9 mouse cellular contexts compared by ENCODE assay signal in genomic region chr11:83410510-83410909, GRCm38 (mm10). TPM values are rescaled to one million over a fixed set of nuclear protein-coding genes. Genes with fewer than 3 reads are reported as not detected.
A peak's percentile ranks its signal among the peaks of the same experiment; 100 is the strongest.
DNase-seq lines count a peak whose midpoint lies in the region; ATAC-seq lines count a peak whose summit lies in the region.
"Had no signal": no experiment of that assay in that cellular context is flagged by ENCODE, and none has a peak within 500 bp of the region (broad histone marks: within the 10 kb centered on the region; RNA-seq: fewer than 3 reads in every experiment).

No protein-coding gene starts in this region.

- ATAC-seq in liver, embryonic 11.5 days (replicated peaks; ENCODE audit: low FRiP score): no peak
- no peak for ATAC-seq in forebrain, embryonic 12.5 days (ENCODE audit: low FRiP score)
- no peak for ATAC-seq in intestine, embryonic 14.5 days (replicated peaks; ENCODE audit: low FRiP score, low TSS enrichment, low read depth)
- no peak for ATAC-seq in neural tube, embryonic 13.5 days (ENCODE audit: low read depth)
- ATAC-seq in erythroblast, adult 5-6 weeks (replicated peaks; ENCODE audit: low FRiP score, poor library complexity, severe bottlenecking): no peak

- peaks cover 4% of the 10 kb centered on the region for H3K4me1 ChIP-seq in liver, embryonic 11.5 days (replicated peaks; ENCODE audit: control insufficient read depth, insufficient read depth, low read length)
- H3K4me1 ChIP-seq in forebrain, embryonic 12.5 days: peaks cover 21% of the 10 kb centered on the region
- peaks cover 5% of the 10 kb centered on the region; the same call in 1 of the 2 replicates for H3K4me1 ChIP-seq in intestine, embryonic 14.5 days (replicated peaks; ENCODE audit: control insufficient read depth, insufficient read depth, low read length)
- H3K4me1 ChIP-seq in neural tube, embryonic 13.5 days (replicated peaks): peaks cover 35% of the 10 kb centered on the region

- no peak overlapping the region for H3K9ac ChIP-seq in liver, embryonic 11.5 days (ENCODE audit: low read depth, low read length)
- peak overlapping the region; percentile 94; the same call in 1 of the 2 replicates for H3K9ac ChIP-seq in forebrain, embryonic 12.5 days
- H3K9ac ChIP-seq in intestine, embryonic 14.5 days (ENCODE audit: low read length): no peak overlapping the region
- peak overlapping the region; percentile 96 for H3K9ac ChIP-seq in neural tube, embryonic 13.5 days

- peak overlapping the region; percentile 75 for H3K4me2 ChIP-seq in liver, embryonic 11.5 days
- peak overlapping the region; percentile 90 for H3K4me2 ChIP-seq in forebrain, embryonic 12.5 days
- peak overlapping the region; percentile 87 for H3K4me2 ChIP-seq in intestine, embryonic 14.5 days (ENCODE audit: low read length)
- peak overlapping the region; percentile 84 for H3K4me2 ChIP-seq in neural tube, embryonic 13.5 days

- WGBS in liver, embryonic 11.5 days: 43% methylated on average over 6 of the region's 6 CpGs
- WGBS in forebrain, embryonic 12.5 days: 29% methylated on average over 6 of the region's 6 CpGs
- 44% methylated on average over 6 of the region's 6 CpGs for WGBS in intestine, embryonic 14.5 days
- 16% methylated on average over 6 of the region's 6 CpGs for WGBS in neural tube, embryonic 13.5 days

- H3K27me3 ChIP-seq in liver, embryonic 11.5 days (replicated peaks; ENCODE audit: control insufficient read depth, insufficient read depth, low read length): peaks cover 43% of the 10 kb centered on the region
- peaks cover 22% of the 10 kb centered on the region for H3K27me3 ChIP-seq in forebrain, embryonic 12.5 days
- 0 out of 2 replicates have a peak, but pooled peaks cover 10% of the 10 kb centered on the region for H3K27me3 ChIP-seq in intestine, embryonic 14.5 days (replicated peaks; ENCODE audit: control insufficient read depth, insufficient read depth, low read length)
- H3K27me3 ChIP-seq in neural tube, embryonic 13.5 days: peaks cover 4% of the 10 kb centered on the region; the same call in 1 of the 2 replicates

- no peaks in the 10 kb centered on the region for H3K9me3 ChIP-seq in liver, embryonic 11.5 days (ENCODE audit: control insufficient read depth, low read length)
- no peaks in the 10 kb centered on the region for H3K9me3 ChIP-seq in forebrain, embryonic 12.5 days
- no peaks in the 10 kb centered on the region for H3K9me3 ChIP-seq in intestine, embryonic 14.5 days (ENCODE audit: control insufficient read depth, low read length)
- no peaks in the 10 kb centered on the region for H3K9me3 ChIP-seq in neural tube, embryonic 13.5 days

- no peak for DNase-seq in liver, embryonic 11.5 days (ENCODE audit: low spot score)
- DNase-seq in liver: no peak
- DNase-seq in intestine, embryonic 14.5 days (ENCODE audit: low spot score): no peak
- no peak for DNase-seq in lung, postnatal 25 days (ENCODE audit: low spot score)

- H3K27ac ChIP-seq in liver, embryonic 11.5 days (ENCODE audit: low read depth, low read length): no peak overlapping the region
- no peak overlapping the region for H3K27ac ChIP-seq in forebrain, embryonic 12.5 days
- no peak overlapping the region for H3K27ac ChIP-seq in intestine, embryonic 14.5 days (ENCODE audit: low read depth)
- H3K27ac ChIP-seq in neural tube, embryonic 13.5 days (replicated peaks): no peak overlapping the region

- H3K4me3 ChIP-seq in liver, embryonic 11.5 days (ENCODE audit: low read depth, low read length): no peak overlapping the region; the same call in 1 of the 2 replicates
- peak overlapping the region; percentile 83 for H3K4me3 ChIP-seq in forebrain, embryonic 12.5 days (replicated peaks)
- H3K4me3 ChIP-seq in intestine, embryonic 14.5 days (ENCODE audit: low read depth, low read length): peak overlapping the region; percentile 71; the same call in 1 of the 2 replicates
- H3K4me3 ChIP-seq in neural tube, embryonic 13.5 days: peak overlapping the region; percentile 88

- no peaks in the 10 kb centered on the region for H3K36me3 ChIP-seq in liver, embryonic 11.5 days (ENCODE audit: control insufficient read depth, insufficient read depth, low read length)
- no peaks in the 10 kb centered on the region for H3K36me3 ChIP-seq in forebrain, embryonic 12.5 days (replicated peaks)
- no peaks in the 10 kb centered on the region for H3K36me3 ChIP-seq in intestine, embryonic 14.5 days (ENCODE audit: control insufficient read depth, insufficient read depth, low read length)
- no peaks in the 10 kb centered on the region for H3K36me3 ChIP-seq in neural tube, embryonic 13.5 days

RNA-seq across cellular contexts. Expression of gene Rasl10b, which starts 1.6 kb away (rescaled TPM):
- polyA plus RNA-seq in liver, embryonic 11.5 days (2014; fragmentation: Nextera tagmentation; extraction: Ambion mirVana): 0.40 and 1.5 TPM in 2 replicates
- 11.0 and 13.9 TPM in 2 replicates for polyA plus RNA-seq in forebrain, embryonic 12.5 days (2016; fragmentation: Nextera tagmentation; extraction: Ambion mirVana)
- polyA plus RNA-seq in intestine, embryonic 14.5 days (2014; fragmentation: Nextera tagmentation; extraction: Ambion mirVana): 1.7 and 2.3 TPM in 2 replicates
- polyA plus RNA-seq in neural tube, embryonic 13.5 days (2015; fragmentation: Nextera tagmentation; extraction: Ambion mirVana): 24.2 and 25.3 TPM in 2 replicates
- total RNA-seq in erythroblast, adult 5-6 weeks (2015; ENCODE audit: low replicate concordance): not detected in 2 replicates
- total RNA-seq in erythroblast, adult 5-6 weeks (2017; ENCODE audit: low replicate concordance): not detected in 2 replicates
- total RNA-seq: megakaryocyte progenitor cell, adult 5-6 weeks had no signal

RNA-seq across cellular contexts. Expression of gene Gas2l2, which starts 18.7 kb away (rescaled TPM):
- not detected in 2 replicates for polyA plus RNA-seq in liver, embryonic 11.5 days (2014; fragmentation: Nextera tagmentation; extraction: Ambion mirVana)
- 0.08 and 0.22 TPM in 2 replicates for polyA plus RNA-seq in forebrain, embryonic 12.5 days (2016; fragmentation: Nextera tagmentation; extraction: Ambion mirVana)
- 0.09 TPM in 1 of 2 replicates, not detected in the other for polyA plus RNA-seq in intestine, embryonic 14.5 days (2014; fragmentation: Nextera tagmentation; extraction: Ambion mirVana)
- 0.07 and 0.29 TPM in 2 replicates for polyA plus RNA-seq in neural tube, embryonic 13.5 days (2015; fragmentation: Nextera tagmentation; extraction: Ambion mirVana)
- not detected in 2 replicates for total RNA-seq in erythroblast, adult 5-6 weeks (2015; ENCODE audit: low replicate concordance)
- total RNA-seq in erythroblast, adult 5-6 weeks (2017; ENCODE audit: low replicate concordance): not detected in 2 replicates
- total RNA-seq: gastrocnemius, adult 8-10 months had no signal

RNA-seq across cellular contexts. Expression of gene 1700020L24Rik, which starts 27.0 kb away (rescaled TPM):
- 0.49 and 0.82 TPM in 2 replicates for polyA plus RNA-seq in liver, embryonic 11.5 days (2014; fragmentation: Nextera tagmentation; extraction: Ambion mirVana)
- 0.29 and 0.35 TPM in 2 replicates for polyA plus RNA-seq in forebrain, embryonic 12.5 days (2016; fragmentation: Nextera tagmentation; extraction: Ambion mirVana)
- polyA plus RNA-seq in intestine, embryonic 14.5 days (2014; fragmentation: Nextera tagmentation; extraction: Ambion mirVana): 1.3 and 1.4 TPM in 2 replicates
- 0.36 TPM in 1 of 2 replicates, not detected in the other for polyA plus RNA-seq in neural tube, embryonic 13.5 days (2015; fragmentation: Nextera tagmentation; extraction: Ambion mirVana)
- total RNA-seq in erythroblast, adult 5-6 weeks (2015; ENCODE audit: low replicate concordance): 3.8 and 8.2 TPM in 2 replicates
- total RNA-seq in erythroblast, adult 5-6 weeks (2017; ENCODE audit: low replicate concordance): 8.9 and 24.8 TPM in 2 replicates
- total RNA-seq: gastrocnemius, adult 8-10 months had no signal

RNA-seq across cellular contexts. Expression of gene Mmp28, which starts 52.4 kb away (rescaled TPM):
- 0.71 and 0.88 TPM in 2 replicates for polyA plus RNA-seq in liver, embryonic 11.5 days (2014; fragmentation: Nextera tagmentation; extraction: Ambion mirVana)
- polyA plus RNA-seq in forebrain, embryonic 12.5 days (2016; fragmentation: Nextera tagmentation; extraction: Ambion mirVana): 1.5 and 2.7 TPM in 2 replicates
- 1.2 and 1.5 TPM in 2 replicates for polyA plus RNA-seq in intestine, embryonic 14.5 days (2014; fragmentation: Nextera tagmentation; extraction: Ambion mirVana)
- 3.5 and 4.6 TPM in 2 replicates for polyA plus RNA-seq in neural tube, embryonic 13.5 days (2015; fragmentation: Nextera tagmentation; extraction: Ambion mirVana)
- 0.63 TPM in 1 of 2 replicates, not detected in the other for total RNA-seq in erythroblast, adult 5-6 weeks (2015; ENCODE audit: low replicate concordance)
- total RNA-seq in erythroblast, adult 5-6 weeks (2017; ENCODE audit: low replicate concordance): 0.42 and 1.7 TPM in 2 replicates

Comparison
In these comparisons a context has a peak if more than half of its experiments do, and no peak if none do; other contexts are left out.
1. H3K9ac ChIP-seq: peak in forebrain, embryonic 12.5 days (single experiment) and neural tube, embryonic 13.5 days (single experiment); none in liver, embryonic 11.5 days (single experiment) and intestine, embryonic 14.5 days (single experiment).
2. Peak in every context shown above with its lines, with median percentiles within 50 percentile points of each other: H3K4me2 ChIP-seq.